Mouse (Mus musculus) olfactory bulb, adult 2 months (tissue): ENCODE measurements around the gene Tmem82.

ENCODE experiments used
- CTCF ChIP-seq: fragments of 200-500 bp; IDR thresholded peaks from 2 replicates; pipeline ENCODE4 v1.5.1; 2012; ENCODE audit warnings: low read depth, mild to moderate bottlenecking, low read length, moderate library complexity; ENCODE audit not compliant: insufficient read depth
- POLR2A ChIP-seq: fragments of 200-500 bp; IDR thresholded peaks from 2 replicates; pipeline ENCODE4 v1.6.1; 2012; ENCODE audit warnings: mild to moderate bottlenecking, low read depth, low read length, moderate library complexity; ENCODE audit not compliant: insufficient read depth

DNA sequence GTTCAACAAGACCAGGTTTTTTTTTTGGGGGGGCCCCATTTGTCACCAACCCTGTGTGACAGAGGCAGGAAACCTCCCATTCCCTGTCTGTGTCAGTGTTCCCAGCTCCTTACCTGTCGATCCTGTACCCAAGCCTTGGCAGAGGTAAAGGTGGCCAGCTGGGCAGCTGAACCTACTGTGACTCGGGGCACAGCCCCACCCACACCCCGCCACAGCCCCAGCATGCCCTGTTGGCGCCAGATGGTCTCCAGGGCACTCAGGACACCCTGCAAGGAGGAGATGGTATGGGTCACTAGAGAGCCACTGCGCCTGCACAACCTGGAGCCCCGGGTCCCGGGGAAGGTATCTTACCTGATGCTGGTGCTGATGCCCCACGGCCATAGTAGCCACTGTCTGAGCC, 3.7 kb upstream of the Tmem82 start:
- no peak for TF ChIP-seq CTCF
- no peak for TF ChIP-seq POLR2A
